Mouse (Mus musculus): Measurements from ENCODE around the gene Ehd3. TPM values are rescaled to one million over a fixed set of nuclear protein-coding genes. Genes with fewer than 3 reads are reported as not detected.
"Not testable (repeated sequence)": the region's sequence is repeated elsewhere in the genome, so short reads cannot be mapped to it uniquely, and the experiment has no call there.

The Ehd3 gene
- polyA plus RNA-seq, 1 experiment from 2014 or later, result 18.3 TPM

DNA sequence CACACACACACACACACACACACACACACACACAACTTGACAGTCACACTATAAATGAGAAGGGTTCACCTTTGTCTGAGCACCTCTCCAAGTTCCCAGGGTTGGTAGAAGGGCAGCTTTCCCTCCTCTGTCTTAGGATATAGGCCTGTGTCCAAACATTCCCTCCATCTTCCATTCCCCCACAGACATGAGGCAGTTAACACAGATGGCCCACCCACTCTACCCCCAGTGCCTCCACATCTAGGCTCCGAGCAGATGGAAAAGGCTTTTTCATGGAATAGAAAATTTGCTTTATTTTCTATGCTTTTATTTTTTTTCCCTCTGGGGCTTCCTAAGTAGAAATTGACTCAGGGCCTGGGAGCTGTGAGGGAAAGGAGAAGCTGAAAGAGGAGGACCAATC lies 26.6 kb downstream of the Ehd3 start:
- Histone ChIP-seq H3K9ac (no peak overlapping the region), H3K4me2 (no peak overlapping the region), H3K4me3 (replicated peaks) (no peak overlapping the region), H3K36me3 (replicated peaks) (no peaks in the 10 kb centered on the region), H3K27ac (replicated peaks) (no peak overlapping the region), H3K4me1 (replicated peaks) (no peaks in the 10 kb centered on the region), H3K27me3 (no peaks in the 10 kb centered on the region), H3K9me3 (replicated peaks) (no peaks in the 10 kb centered on the region)
- no peak for ATAC-seq (ENCODE audit: insufficient read depth)
- 47% methylated on average over 1 of the region's 1 CpGs for WGBS (ENCODE audit: insufficient replicate concordance)

DNA sequence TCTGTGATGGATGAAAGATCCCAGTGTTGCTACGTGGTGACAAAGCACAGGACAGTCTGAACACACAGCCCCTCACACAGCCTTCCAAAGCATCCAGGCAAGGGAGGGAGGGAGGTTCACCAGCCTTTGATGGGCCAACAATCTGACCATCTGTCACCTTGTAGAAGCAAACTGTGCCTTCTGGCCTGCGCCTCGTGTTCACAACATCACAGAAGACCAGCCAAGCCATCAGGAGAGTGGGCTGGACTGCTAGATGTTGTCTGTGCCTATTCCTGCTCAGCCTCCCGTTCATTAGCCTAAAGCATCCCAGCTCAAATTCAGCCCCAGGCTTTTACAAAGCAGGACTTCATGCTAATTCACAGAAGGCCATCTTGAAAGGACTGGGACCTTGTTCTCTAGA lies 27.5 kb downstream of the Ehd3 start:
- Histone ChIP-seq H3K4me2 (no peak overlapping the region), H3K36me3 (replicated peaks) (no peaks in the 10 kb centered on the region), H3K27me3 (no peaks in the 10 kb centered on the region), H3K4me1 (replicated peaks) (no peaks in the 10 kb centered on the region), H3K4me3 (replicated peaks) (no peak overlapping the region), H3K9me3 (replicated peaks) (no peaks in the 10 kb centered on the region), H3K9ac (no peak overlapping the region), H3K27ac (replicated peaks) (no peak overlapping the region)
- ATAC-seq (ENCODE audit: insufficient read depth), result no peak
- WGBS (ENCODE audit: insufficient replicate concordance), result 46% methylated on average over 4 of the region's 4 CpGs

- H3K36me3 ChIP-seq (replicated peaks), result no peaks in the 10 kb centered on the region
- no peaks in the 10 kb centered on the region for H3K4me1 ChIP-seq (replicated peaks)
- no peaks in the 10 kb centered on the region for H3K27me3 ChIP-seq
- no peak overlapping the region for H3K9ac ChIP-seq
- ATAC-seq (ENCODE audit: insufficient read depth), result no peak
- no peaks in the 10 kb centered on the region for H3K9me3 ChIP-seq (replicated peaks)
- WGBS (ENCODE audit: insufficient replicate concordance), result 72% methylated on average over 1 of the region's 1 CpGs
- no peak overlapping the region for H3K27ac ChIP-seq (replicated peaks)
- H3K4me3 ChIP-seq (replicated peaks), result no peak overlapping the region
- no peak overlapping the region for H3K4me2 ChIP-seq
Observed at GRCm38 (mm10) chr17:73832901-73833300, 29.0 kb downstream of the Ehd3 start.

GRCm38 (mm10) chr17:73833474-73833873 lies 29.5 kb downstream of the Ehd3 start:
- Histone ChIP-seq H3K9ac (no peak overlapping the region), H3K9me3 (replicated peaks) (no peaks in the 10 kb centered on the region), H3K27me3 (no peaks in the 10 kb centered on the region), H3K36me3 (replicated peaks) (no peaks in the 10 kb centered on the region), H3K27ac (replicated peaks) (no peak overlapping the region), H3K4me1 (replicated peaks) (no peaks in the 10 kb centered on the region), H3K4me2 (no peak overlapping the region), H3K4me3 (replicated peaks) (no peak overlapping the region)
- ATAC-seq (ENCODE audit: insufficient read depth), result no peak
- 60% methylated on average over 3 of the region's 3 CpGs for WGBS (ENCODE audit: insufficient replicate concordance)

DNA sequence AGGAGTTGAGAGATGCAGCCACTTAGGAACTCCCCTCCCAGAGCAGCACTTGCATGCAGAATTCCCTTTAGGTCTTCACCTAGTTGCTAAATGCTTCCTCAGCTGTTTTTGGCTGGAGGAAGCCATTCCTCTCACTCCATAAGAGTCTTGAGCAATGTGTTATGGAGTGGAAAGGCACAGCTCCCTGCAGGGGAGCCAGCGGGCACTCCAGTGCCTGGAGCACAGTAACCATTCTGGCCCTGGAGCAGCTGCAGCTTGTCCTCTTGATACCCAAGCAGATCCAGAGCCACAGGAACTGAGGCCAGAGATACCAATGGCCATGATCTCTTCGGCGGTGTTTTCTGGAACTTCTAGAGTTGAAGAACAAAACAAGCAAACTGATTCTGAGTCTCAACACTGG lies 32.7 kb downstream of the Ehd3 start:
- Histone ChIP-seq H3K36me3 (replicated peaks) (no peaks in the 10 kb centered on the region), H3K27ac (replicated peaks) (no peak overlapping the region), H3K9me3 (replicated peaks) (no peaks in the 10 kb centered on the region), H3K4me1 (replicated peaks) (no peaks in the 10 kb centered on the region), H3K4me3 (replicated peaks) (no peak overlapping the region), H3K4me2 (no peak overlapping the region), H3K9ac (no peak overlapping the region), H3K27me3 (no peaks in the 10 kb centered on the region)
- 67% methylated on average over 3 of the region's 3 CpGs for WGBS (ENCODE audit: insufficient replicate concordance)
- ATAC-seq (ENCODE audit: insufficient read depth), result no peak

- no peak for ATAC-seq (ENCODE audit: insufficient read depth)
Observed at GRCm38 (mm10) chr17:73837244-73837643, 33.3 kb downstream of the Ehd3 start.

DNA sequence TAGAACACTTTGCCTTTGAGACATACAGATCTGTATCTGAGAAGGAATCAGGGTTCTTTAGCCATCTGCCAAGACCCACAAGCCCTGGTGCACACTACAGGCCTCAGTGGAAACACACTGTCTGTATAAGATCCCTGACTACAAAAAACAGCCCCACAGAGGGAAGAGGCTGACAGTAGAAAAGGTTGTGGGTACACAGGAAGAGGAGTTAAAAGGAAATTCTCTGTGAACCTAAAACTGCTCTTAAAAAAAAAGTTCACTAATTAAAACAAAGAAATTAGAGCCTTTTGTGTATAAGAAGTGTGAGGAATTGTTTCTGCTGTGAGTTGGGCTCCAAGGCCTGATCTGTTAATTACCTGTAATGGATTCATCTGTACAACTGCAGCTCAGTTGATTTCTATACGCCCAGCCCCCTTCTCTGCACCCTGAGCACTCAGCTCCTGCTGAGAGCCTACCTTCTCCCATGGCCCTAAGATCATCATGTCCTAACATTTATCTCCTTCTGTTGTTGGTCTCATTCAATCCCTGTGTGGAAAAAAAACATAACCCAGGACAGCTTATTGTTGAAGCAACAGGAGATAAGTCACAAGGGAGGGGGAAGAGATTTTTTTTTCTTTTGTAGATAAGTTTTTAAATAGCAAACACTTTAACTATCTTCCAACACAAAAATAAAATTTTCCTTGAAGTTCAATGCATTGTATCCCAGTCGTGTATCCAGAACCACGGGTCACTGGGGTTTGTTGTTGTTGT lies 35.3 kb downstream of the Ehd3 start:
- H3K4me2 ChIP-seq, result no peak overlapping the region
- no peak overlapping the region for H3K9ac ChIP-seq
- H3K27ac ChIP-seq (replicated peaks), result no peak overlapping the region
- no peak for ATAC-seq (ENCODE audit: insufficient read depth)
- 47% methylated on average over 3 of the region's 3 CpGs for WGBS (ENCODE audit: insufficient replicate concordance)
- no peaks in the 10 kb centered on the region for H3K27me3 ChIP-seq
- no peaks in the 10 kb centered on the region for H3K4me1 ChIP-seq (replicated peaks)
- H3K36me3 ChIP-seq (replicated peaks), result no peaks in the 10 kb centered on the region
- no peaks in the 10 kb centered on the region for H3K9me3 ChIP-seq (replicated peaks)
- no peak overlapping the region for H3K4me3 ChIP-seq (replicated peaks)

More at GRCm38 (mm10) chr17:73837244-73837643, 33.3 kb downstream of the Ehd3 start:
- Histone ChIP-seq H3K4me1 (replicated peaks) (no peaks in the 10 kb centered on the region), H3K27me3 (no peaks in the 10 kb centered on the region), H3K9me3 (replicated peaks) (no peaks in the 10 kb centered on the region), H3K36me3 (replicated peaks) (no peaks in the 10 kb centered on the region), H3K4me3 (replicated peaks) (no peak overlapping the region), H3K9ac (no peak overlapping the region), H3K4me2 (no peak overlapping the region), H3K27ac (replicated peaks) (no peak overlapping the region)
- WGBS (ENCODE audit: insufficient replicate concordance), result 72% methylated on average over 4 of the region's 4 CpGs

GRCm38 (mm10) chr17:73839876-73840275 lies 35.9 kb downstream of the Ehd3 start:
- H3K36me3 ChIP-seq (replicated peaks); H3K27me3 ChIP-seq; H3K4me1 ChIP-seq (replicated peaks); ATAC-seq (ENCODE audit: insufficient read depth); H3K9me3 ChIP-seq (replicated peaks); H3K4me2 ChIP-seq; H3K27ac ChIP-seq (replicated peaks); H3K4me3 ChIP-seq (replicated peaks); H3K9ac ChIP-seq: not testable (repeated sequence)
- 37% methylated on average over 1 of the region's 1 CpGs for WGBS (ENCODE audit: insufficient replicate concordance)

- H3K27ac ChIP-seq (replicated peaks), result no peak overlapping the region
- ATAC-seq (ENCODE audit: insufficient read depth), result no peak
- H3K36me3 ChIP-seq (replicated peaks), result no peaks in the 10 kb centered on the region
- no peak overlapping the region for H3K4me2 ChIP-seq
- no peak overlapping the region for H3K4me3 ChIP-seq (replicated peaks)
- H3K27me3 ChIP-seq, result no peaks in the 10 kb centered on the region
- no peak overlapping the region for H3K9ac ChIP-seq
- H3K4me1 ChIP-seq (replicated peaks), result no peaks in the 10 kb centered on the region
- no peaks in the 10 kb centered on the region for H3K9me3 ChIP-seq (replicated peaks)
- WGBS (ENCODE audit: insufficient replicate concordance), result 53% methylated on average over 1 of the region's 1 CpGs
Observed at GRCm38 (mm10) chr17:73842963-73843362, 39.0 kb downstream of the Ehd3 start.

DNA sequence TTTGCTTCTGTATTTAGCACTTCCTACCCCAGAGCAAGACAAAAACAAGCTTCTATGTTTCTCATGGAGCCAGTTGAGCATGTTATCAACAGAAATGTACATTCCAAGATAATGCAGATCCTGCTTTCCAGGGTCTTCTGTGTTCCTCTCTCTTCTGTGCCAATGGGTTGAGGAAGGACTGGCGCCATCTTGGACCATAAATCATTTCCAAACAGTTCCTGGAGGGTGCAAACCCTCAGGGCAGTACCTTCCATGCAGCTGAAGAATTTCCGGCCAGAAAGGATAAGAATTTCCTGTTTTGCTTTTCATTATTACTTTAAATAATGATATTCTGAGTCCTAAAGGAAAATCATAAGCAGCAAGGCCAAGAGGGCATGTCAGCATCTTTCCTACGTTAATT lies 41.7 kb downstream of the Ehd3 start:
- Histone ChIP-seq H3K4me3 (replicated peaks) (no peak overlapping the region), H3K4me1 (replicated peaks) (no peaks in the 10 kb centered on the region), H3K9ac (no peak overlapping the region), H3K27ac (replicated peaks) (no peak overlapping the region), H3K9me3 (replicated peaks) (no peaks in the 10 kb centered on the region), H3K4me2 (no peak overlapping the region), H3K36me3 (replicated peaks) (no peaks in the 10 kb centered on the region), H3K27me3 (no peaks in the 10 kb centered on the region)
- no peak for ATAC-seq (ENCODE audit: insufficient read depth)
- 36% methylated on average over 3 of the region's 3 CpGs for WGBS (ENCODE audit: insufficient replicate concordance)

- Histone ChIP-seq H3K27me3 (no peaks in the 10 kb centered on the region), H3K4me2 (no peak overlapping the region), H3K9me3 (replicated peaks) (no peaks in the 10 kb centered on the region), H3K36me3 (replicated peaks) (no peaks in the 10 kb centered on the region), H3K9ac (no peak overlapping the region), H3K4me3 (replicated peaks) (no peak overlapping the region), H3K27ac (replicated peaks) (no peak overlapping the region), H3K4me1 (replicated peaks) (no peaks in the 10 kb centered on the region)
- ATAC-seq (ENCODE audit: insufficient read depth), result no peak
- WGBS (ENCODE audit: insufficient replicate concordance), result 54% methylated on average over 1 of the region's 1 CpGs
Observed at GRCm38 (mm10) chr17:73847399-73847798, 43.5 kb downstream of the Ehd3 start.

DNA sequence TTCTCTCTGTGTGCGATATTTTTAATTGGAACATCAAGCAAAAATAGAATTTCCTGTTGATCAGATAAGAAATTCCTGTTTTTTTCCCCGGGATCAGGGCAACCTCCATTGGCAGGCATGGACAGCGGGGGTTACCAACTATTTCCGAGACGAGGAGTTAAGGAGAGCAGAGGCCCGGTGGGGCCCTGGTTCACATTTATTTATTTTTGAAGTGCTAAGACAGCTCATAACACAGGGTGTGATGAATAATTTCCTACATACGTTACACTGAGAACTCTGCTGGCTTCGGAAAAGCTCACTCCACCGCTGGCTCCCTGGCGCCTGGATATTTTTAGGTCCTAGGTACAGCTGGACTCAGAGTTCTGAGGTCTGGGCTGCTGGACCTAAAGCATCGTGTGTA lies 49.1 kb downstream of the Ehd3 start:
- no peaks in the 10 kb centered on the region for H3K36me3 ChIP-seq (replicated peaks)
- H3K4me2 ChIP-seq, result no peak overlapping the region
- H3K4me1 ChIP-seq (replicated peaks), result no peaks in the 10 kb centered on the region
- no peaks in the 10 kb centered on the region for H3K27me3 ChIP-seq
- no peak for ATAC-seq (ENCODE audit: insufficient read depth)
- no peaks in the 10 kb centered on the region for H3K9me3 ChIP-seq (replicated peaks)
- no peak overlapping the region for H3K27ac ChIP-seq (replicated peaks)
- WGBS (ENCODE audit: insufficient replicate concordance), result 67% methylated on average over 11 of the region's 11 CpGs
- H3K9ac ChIP-seq, result no peak overlapping the region
- H3K4me3 ChIP-seq (replicated peaks), result no peak overlapping the region

All from liver, embryonic 15.5 days (tissue).